Mouse (Mus musculus) thymus, postnatal 25 days (tissue): ENCODE measurements around the gene Zfp598.

Experiments
- DNase-seq: peaks from one replicate; pipeline ENCODE4 v3.0.0; 2022

Zfp598 gene

DNA sequence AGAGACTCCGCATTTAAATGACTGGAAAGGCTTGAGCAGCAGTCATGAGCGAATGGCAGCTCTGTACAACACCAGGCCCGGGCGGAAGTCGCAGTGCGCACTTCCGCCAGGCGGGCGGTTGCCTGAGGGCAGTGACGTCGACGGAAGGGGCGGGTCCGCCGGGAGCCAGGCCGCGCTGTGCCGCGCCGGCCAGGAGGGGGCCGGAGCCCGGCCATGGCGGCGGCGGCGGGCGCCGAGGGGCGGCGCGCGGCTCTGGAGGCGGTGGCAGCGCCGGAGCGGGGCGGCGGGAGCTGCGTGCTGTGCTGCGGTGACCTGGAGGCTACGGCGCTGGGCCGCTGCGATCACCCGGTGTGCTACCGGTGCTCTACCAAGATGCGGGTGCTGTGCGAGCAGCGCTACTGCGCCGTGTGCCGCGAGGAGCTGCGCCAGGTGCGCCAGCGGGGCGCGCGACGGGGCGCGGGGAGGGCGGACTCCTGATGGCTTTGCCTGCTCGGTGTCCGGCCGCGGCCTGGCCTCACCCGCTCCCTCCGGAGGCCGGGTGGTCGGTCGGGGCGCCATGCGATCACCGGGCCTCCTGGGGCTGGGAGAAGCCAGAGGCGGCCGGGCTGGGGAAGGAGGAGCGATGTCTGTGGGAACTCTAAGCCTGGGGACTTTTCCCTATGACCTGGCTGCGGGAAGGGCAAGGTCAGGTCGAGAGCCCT, at the start of gene Zfp598:
Gene Zfp598, plus strand, starts transcription at position 143 of the 701 bp plus-strand sequence.
- DNase-seq: peak; percentile 97

DNA sequence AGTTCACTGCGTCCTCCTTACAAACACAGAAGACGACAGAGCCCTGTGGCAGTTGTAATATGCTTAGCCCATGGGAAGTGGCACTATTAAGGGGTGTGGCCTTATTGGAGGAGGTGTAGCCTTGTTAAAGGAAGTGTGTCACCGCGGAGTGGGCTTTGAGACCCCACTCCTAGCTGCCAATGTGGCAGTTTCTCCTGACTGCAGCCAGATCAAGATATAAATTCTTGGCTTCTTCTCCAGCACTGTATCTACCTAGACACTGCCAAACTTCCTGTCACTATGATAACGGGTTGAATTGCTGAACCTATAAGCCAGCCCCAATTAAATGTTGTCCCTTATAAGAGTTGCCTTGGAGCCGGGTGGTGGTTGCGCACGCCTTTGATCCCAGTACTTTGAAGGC, 44.0 kb upstream of the Zfp598 start:
- no peak for DNase-seq

DNA sequence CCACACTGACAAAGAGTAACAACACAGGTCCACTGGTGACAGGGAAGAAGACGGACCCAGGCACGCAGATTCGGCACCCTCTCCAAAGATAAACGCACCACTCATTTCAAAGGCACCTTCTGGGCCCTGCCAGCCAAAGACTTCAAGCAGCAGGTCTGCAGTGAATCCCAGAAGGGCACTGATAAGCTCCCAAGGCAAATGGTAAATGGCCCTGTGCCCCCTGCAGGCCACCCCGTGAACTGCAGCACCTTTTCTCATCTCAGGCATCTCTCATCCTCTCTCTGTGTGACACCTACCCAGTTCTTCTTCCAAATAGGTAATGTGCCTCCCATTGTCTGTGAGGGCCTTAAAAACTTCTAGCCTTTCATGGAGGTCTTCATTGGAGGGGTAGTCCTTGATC, 40.8 kb upstream of the Zfp598 start:
- DNase-seq: peak; percentile 77

DNA sequence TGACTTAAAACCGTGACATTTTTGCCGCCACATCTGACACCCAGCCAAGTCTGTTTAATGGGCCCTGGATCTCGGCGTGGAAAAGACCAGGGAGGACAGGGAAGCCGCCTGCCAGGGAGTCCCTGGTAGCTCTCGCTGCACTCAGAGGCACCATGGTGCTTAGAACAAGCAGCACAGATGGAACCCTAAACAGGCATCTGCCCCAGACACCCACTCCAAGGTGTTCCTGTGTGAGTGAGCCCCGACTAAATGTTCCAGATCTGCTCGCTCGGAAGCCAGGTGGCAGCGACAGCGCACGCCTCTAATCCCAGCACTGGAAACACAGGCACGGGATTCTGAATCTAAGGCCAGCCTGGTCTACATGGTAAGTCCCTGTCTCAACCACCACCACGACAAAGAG, 39.4 kb upstream of the Zfp598 start:
- DNase-seq: no peak

DNA sequence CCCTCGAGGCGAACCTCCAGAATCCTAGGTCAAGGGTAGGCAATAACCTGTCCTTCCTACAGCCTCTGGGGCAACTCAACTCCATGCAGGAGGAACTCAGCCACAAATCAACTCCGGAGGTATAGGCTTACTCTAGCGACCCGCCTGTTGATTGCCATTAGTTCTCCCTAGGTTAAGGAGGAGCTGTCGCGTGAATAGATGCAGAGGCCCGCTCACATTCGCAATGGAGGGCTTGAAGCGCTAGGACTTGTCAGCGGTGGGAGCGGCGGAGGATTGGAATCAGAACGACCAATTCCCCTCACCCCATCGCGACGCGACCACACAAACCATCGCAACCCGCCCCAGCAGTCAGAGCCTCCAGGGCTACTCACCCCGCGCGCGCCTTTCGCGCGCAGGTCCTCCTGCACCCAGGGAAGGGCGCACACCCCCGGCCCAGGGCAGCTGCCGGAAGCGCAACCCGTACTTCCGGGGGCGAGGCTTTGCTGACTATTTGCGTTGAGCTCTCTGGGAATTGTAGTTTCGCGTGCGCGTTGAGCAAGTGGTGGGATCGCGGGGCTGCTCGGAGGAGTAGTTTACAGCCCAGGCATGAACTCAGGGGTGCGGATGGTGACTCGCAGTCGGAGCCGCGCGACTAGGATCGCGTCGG, 37.2 kb upstream of the Zfp598 start, which contains the start of the genes Tsc2 and Nthl1:
Gene Tsc2, minus strand, starts transcription at position 464 of the 646 bp plus-strand sequence.
Gene Nthl1, plus strand, starts transcription at position 514 of the 646 bp plus-strand sequence.
- DNase-seq: peak; percentile 89

DNA sequence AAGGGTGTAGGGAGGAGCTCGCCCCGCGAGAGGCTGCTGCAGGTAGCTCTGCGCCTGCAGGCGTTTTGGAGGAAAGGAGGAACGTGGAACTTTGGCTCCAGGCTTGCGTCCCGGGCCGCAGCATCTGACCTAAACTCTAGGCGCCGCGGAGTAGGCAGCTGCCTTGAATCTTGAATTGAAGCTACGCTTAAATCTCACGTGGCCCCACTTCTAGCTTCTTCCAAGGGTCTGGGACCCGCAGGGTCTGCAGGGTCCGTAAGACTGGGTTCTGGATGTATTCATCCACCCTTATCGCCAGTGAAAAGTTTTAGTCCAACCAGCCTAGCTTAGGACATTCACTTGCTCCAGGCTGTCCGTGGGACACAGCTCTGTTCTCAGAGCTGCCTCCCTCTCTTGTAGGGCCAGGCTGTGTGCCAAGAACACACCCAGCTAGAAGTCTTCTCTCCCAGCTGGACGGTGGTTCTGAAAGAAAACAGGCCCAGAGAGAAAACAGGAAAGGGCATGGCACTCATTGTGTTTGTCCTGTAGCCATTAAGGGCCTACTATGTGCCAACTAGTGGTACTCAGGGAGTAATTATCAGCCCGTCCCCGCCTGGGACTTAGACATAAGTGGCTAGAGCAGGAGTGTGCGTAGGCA, 36.6 kb upstream of the Zfp598 start:
- DNase-seq: no peak

DNA sequence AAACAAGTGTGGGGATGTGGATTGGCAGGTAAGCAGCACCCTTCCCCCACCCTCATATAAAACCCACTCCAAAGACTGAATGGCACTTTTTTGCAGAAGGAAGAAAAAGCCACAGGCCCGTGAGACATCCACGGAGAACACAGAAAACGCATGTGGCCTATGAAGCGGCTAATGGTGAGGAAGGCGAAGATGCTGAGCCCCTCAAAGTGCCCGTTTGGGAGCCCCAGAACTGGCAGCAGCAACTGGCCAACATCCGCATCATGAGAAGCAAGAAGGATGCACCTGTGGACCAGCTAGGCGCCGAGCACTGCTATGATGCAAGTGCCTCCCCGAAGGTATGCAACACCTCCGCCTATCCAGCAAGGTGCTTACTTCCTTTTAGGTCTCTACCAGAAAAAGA, 35.7 kb upstream of the Zfp598 start:
- DNase-seq: no peak

DNA sequence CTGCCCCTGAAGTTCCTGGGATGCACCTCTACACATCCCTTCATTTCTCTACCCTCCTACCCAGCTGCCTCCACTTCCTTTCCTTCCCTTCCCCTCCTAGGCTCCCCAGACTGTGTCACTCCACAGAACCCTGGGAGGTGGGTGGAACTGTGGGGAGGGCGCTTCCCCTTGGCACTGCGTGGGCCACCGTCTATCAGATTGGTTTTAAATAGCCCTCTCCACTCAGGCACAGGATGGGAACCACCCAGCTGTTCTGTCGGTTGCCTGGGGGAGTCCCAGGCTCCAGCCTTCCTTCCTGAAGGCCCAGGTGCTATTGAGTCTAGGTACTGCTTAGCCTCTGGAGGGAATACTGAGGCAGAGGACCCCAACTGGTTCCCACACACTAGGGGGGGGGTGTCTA, 34.5 kb upstream of the Zfp598 start:
- no peak for DNase-seq

DNA sequence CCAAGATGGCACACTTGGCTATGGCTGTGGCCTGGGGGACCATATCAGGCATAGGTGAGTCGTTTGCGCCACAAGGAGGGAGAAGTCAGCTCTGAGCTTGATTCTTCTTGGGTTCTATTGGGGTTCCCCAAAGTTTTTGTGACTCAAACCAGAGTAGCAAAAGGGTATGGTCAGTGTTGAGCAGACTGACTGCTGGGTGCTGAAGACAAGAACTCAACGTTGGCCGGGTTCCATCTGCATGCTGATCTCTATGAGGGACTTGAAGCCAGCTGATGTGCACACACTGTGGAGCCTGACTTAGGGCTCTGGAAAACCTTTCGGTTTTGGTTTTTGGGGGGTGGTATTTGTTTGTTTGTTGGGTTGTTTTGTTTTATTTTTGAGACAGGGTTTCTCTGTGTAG, 33.8 kb upstream of the Zfp598 start:
- no peak for DNase-seq

DNA sequence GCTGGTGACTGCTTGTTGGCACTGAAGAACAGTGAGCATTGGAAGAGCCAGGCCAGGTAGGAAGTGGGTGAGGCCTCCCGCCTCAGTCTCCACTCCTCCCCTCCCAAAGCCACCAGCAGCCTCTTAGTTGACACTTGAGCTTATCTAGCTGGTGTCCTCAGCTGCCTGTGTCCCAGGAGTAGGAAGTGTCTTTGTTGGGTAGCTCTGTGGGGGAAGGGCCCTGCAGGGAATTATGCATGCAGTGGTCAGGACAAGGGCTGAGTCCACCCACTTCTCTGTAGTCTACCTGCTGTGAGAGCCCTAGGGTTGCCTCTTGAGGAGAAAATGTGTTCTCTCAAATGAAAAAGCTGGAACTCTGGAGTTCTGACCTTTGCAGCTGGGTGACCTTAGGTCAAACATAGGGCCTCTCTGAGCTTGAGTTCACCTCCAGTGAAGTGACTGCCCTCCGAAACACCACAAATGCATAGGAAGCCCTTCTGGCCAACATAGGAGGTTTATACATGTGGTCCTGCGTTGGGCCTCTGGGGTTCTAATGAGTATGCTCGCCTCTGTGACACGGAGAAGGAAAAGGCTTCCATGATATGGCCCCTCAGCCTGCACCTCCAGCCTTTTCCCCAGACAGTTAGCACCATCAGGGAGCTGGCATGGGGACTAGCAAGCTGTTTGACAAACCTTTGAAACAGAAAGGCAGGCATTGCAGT, 32.6 kb upstream of the Zfp598 start:
- DNase-seq: no peak

DNA sequence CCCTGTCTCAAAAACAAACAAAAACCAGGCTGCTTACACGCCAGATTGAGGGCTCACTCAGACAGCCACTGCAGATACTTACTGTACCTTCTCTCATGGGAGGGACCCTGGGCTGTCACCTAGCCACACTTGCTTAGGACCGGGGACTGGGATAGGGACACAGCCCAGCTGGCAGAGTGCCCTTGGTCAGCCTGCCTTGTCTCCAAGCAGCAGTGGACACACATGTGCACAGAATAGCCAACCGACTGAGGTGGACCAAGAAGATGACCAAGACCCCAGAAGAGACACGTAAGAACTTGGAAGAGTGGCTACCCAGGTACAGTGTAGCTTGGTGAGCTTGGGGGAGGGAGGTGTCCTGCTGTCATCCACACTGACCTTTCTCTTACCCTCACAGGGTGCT, 31.3 kb upstream of the Zfp598 start:
- no peak for DNase-seq

DNA sequence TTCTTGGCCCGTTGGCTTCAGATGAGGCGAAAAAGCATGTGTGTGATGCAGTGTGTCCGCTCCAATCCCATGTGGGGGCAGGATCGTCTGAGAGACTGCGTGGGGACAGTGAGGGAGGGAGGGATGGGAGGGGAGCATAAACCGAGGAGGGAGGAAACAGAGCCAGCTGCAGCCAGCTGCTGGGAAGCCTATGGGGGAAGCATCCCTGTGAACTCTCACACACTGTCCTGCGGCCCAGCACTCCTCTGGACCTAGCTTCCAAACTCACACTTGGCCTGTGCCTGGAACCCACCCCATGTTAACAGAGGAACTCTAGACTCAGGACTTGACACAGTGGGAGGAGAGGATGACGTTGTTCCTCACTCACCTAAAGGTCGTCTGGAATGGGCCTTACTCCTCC, 30.6 kb upstream of the Zfp598 start:
- no peak for DNase-seq

DNA sequence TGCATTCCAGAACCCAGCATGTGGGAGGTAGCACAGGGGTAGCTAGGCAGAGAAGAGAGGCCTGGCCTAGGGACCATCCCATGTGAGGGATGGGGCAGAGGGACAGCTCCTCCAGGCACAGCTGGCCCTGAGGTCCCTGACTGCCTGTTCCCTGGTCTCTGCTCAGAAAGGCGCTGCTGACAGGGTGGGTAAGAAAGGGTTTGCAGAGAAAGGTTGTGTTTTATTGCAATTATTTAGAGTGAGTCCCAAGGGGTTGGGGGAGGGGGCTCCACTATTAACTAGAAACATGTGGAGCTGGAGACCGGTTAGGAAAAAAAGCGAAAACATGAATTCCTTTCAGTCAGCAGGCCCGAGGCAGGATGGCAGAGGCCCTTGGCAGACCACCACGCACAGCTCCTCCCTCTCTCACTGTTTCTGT, 29.9 kb upstream of the Zfp598 start:
- no peak for DNase-seq

DNA sequence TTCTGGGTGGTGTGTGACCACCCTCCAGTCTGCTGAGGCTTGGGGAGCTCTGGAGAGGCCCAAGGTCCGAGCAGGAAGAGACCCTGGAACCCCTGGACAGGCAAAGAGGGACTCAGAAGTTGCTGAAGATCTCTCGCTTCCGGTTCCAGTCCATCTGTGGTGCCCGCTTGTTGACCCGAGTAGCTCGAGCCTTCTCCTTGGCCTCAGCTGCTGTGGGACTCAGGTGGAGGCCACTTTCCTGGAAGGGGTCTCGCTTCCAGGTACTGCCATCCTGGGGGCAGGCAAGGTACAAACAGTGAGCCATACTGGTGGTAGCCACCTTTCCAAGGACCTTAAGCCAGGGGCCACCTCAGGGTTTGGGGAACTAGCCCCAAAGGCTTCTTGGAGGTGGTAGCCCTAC, 29.4 kb upstream of the Zfp598 start:
- no peak for DNase-seq

DNA sequence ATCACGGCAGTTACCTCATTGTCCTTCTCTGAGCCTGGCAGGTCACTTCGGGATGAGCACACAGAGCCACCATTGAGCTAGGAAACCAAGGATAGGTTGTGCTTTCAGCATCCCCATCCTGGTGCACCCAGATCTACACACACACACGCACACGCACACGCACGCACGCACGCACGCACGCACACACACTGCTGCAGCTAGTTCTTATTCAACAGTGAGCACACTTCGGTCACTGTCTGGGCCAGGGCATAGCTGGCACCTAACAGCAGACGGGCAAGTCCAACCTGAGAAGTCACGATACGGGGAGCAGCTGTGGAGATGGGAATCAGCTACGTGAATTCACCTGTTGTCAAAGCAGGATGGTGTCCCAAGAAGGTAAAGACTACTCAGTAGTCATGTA, 28.9 kb upstream of the Zfp598 start:
- no peak for DNase-seq

DNA sequence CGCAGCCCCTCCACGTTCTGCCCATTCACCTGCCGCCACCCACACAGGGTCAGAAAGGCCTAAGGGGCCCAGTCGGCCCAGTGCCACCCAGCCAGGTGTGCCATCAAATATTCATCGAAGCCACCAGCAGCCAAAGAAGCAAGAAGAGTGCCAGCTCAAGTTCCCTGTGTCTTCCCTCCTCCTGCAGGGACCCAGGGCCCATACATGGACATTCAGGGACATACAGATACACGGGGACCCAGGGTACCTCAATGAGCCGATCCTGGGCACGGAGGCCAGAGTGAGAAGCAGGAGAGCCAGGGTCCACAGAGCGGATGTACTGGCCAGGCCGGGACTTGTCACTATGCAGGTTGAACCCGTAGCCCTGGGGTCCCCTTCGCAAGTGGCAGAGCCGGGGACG, 27.5 kb upstream of the Zfp598 start:
- no peak for DNase-seq

DNA sequence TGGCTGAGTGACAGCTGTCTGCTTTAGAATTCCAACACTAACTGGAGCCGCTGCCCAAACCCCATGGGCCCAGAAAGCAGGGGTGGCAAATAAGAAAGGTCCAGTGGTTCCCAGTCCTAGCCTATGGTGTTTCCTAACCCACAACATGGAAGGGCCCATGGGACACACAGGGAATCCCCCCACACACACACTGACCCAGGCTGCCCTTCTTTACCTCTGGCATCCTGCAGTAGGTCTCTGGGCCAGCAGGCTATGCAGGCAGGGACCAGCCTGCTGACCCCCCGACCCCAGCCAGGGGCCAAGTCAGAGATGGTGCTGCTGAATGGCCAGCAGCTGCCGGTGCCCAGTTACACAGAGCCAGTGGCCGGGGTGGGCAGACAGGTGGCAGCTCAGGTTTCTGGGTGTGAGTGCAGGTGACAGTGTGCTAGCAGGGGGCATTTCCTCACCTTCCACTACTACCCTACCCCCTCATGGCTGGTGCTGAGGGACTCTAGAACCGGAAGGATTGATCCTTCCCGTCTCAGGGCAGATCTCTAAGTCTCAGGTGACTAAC, 26.6 kb upstream of the Zfp598 start:
- no peak for DNase-seq

DNA sequence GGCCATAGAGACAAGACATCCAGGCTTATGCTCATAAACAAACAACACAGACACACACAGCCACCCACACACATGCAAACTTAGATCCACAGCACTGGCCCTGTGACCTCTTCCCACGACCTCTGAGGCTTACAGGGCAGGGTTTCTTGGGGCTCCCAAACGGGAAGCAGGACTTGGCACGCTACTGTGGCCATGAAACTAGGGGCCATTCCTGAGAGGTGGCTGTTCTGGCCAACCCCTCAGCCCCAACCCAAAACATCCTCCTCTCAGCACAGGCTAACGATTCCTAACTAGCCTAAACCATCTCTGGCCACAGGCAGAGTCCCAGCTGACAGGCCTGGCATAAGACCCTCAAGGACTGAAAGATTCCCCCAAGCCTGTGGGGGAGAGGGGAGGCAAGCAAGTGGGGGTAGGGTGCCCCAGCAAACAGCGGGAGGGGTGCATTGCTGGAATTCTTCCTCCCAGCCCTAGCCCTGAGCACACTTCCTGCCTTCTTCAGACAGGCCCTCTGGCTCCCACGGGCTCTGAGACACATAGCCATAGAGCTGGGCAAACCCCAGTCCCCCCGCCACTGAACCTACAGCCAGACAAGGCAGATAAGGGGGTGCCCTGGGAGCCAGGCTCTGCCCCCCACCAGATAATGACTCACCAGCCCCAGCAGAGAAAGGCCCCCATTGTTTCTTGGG, 25.3 kb upstream of the Zfp598 start:
- DNase-seq: no peak

DNA sequence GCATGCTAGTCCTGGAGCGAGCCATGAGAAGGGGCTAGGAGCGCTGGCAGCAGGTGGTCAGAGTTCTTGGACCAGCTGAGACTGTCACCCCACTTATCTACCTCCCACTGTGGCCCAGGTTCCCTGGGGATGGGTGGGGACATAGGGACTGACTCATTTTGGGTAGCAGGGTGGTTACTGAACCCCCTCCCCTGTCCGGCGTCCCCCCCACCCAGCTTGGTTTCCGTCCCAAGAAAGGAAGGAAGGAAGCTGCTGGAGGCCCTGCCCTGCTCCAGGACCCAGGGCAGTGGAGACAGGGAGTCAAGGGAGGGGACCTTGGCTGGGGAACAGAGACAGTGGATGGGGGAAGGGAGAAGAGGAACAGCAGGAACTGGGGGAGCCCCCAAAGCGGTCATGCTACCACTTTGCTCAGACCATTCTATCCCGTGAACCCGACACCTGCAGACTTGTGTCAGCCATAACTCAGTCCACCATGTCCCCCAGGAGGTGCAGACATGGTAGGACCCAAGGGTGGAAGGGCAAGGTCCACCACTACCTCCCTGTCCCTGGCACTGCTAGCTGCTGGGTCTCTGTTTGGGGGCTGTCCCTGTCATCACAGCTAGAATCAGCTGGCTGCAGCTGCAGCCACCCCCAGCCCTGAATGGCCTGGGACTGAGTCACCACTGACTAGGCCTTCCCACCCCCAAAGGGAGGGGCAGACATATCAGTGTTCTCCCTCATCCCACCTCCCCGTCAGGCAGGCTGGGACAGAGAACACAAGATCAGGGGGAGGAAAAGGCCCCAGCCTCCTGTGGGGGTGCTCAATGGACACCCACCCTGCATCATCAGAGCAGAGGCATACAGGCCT, 24.4 kb upstream of the Zfp598 start:
- no peak for DNase-seq

DNA sequence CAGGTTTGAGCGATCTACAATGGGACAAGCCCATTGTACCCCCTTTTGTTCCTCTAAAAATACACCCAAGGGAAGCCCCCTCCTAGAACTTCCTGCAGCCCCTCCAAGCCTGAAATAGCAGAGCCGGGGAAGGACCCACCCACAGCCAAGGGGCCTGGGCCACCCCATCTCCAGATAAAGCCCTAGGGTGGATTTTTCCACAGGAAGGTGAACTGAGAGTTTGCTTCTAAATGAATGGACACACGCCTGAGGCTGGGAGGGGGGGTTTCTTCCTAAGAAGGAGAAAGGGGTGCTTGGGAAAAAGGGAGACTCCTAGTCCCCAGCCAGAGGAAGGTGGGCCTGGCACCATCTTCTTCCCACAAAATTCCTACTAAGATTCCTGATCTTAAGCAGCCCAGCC, 23.6 kb upstream of the Zfp598 start:
- DNase-seq: no peak

DNA sequence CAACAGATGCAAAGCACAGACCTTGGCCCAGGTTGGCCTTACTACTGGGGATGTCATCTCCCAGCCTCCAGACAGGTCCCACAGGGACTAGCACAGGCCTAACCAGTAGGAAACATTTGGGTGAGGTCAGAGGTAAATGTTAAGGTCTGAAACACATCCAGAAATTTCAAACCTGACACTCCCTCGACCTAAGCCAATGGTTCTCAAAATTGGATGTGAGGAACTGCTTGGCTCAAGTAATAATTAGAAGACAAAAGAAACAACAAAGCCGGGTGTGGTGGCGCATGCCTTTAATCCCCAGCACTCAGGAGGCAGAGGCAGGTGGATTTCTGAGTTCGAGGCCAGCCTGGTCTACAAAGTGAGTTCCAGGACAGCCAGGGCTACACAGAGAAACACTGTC, 23.1 kb upstream of the Zfp598 start:
- DNase-seq: no peak

DNA sequence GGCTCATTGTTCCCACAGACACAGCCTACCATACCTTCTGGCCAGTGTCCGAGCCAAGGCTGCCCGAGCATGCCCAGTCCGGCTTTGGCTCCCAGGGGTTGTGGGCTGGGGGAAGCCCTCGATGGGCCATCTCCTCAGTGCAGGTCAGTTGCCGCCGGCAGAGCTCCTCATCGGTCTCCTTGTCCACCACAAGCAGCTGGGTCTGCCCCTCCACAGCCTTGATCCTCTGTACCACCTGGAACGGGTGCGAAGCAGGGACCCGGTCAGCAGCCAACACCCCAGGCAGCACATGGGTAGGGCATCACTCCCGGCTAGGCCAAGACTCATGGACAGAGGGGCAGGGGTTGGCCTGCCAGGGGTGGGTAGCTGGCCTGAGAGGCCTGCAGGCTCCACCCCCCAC, 22.0 kb upstream of the Zfp598 start:
- DNase-seq: no peak
